Comparison of ENCODE assay signal across 37 mouse cellular contexts in the genomic region with DNA sequence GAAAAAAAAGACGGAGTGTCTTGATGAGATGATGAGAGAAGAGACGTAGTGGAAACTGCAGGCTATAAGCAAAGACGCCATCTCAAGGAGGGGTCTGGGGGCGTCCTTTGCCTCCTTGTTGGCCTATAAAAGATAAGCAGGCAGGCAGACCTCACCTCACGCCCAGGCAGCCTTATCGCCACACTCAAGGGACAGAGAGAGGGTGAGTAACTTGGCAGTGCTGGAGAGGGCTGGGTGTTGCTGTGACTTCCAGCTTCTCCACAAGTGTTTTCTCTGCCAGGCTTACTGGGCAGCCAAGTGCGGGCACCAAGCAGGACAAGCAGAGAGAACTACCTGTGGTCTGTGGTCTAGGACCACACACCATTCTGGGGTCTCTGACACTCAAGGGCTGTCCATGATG. TPM values are rescaled to one million over a fixed set of nuclear protein-coding genes. Genes with fewer than 3 reads are reported as not detected.
DNase-seq lines count a peak whose midpoint lies in the region; ATAC-seq and TF ChIP-seq lines count a peak whose summit lies in the region.
"Had no signal": no experiment of that assay in that cellular context is flagged by ENCODE, and none has a peak within 500 bp of the region (broad histone marks: within the 10 kb centered on the region; RNA-seq: fewer than 3 reads in every experiment).

No protein-coding gene starts in this region.

- WGBS in heart, adult 2 months = 40% methylated on average over 7 of the region's 7 CpGs
- WGBS in heart, embryonic 12.5 days = 54% methylated on average over 7 of the region's 7 CpGs
- 44% methylated on average over 7 of the region's 7 CpGs for WGBS in liver, embryonic 12.5 days (ENCODE audit: insufficient replicate concordance)

- peak in 1 of 2 experiments; percentile 41 for DNase-seq in heart, adult 2 months
- DNase-seq in lung, adult 18-20 months = peak; percentile 24 to 32
- DNase-seq in lung, postnatal 10 days = no peak
- no peak for DNase-seq in layer of hippocampus, adult 11-12 months (ENCODE audit: low spot score)
- no peak for DNase-seq in embryo, embryonic 10.5 days (ENCODE audit: low spot score)
- DNase-seq: adrenal gland, postnatal 10 days; cerebellum, adult 11 months; cerebellum, adult 9-10 months; cerebellum, postnatal 36 days; gastrocnemius, adult 2 months; gastrocnemius, postnatal 36 days; kidney, adult 9 months; kidney, postnatal 10 days; layer of hippocampus, adult 9-11 months; right cerebral cortex, postnatal 4 days; thymus, adult 2 months; thymus, postnatal 36 days had no signal

- no peak for TF ChIP-seq POLR2A in heart, adult 2 months (IDR thresholded peaks at IDR 0.05; ENCODE audit: insufficient read depth, low read depth, low read length)

- no peaks in the 10 kb centered on the region for H3K4me1 ChIP-seq in heart, adult 2 months (ENCODE audit: control insufficient read depth, insufficient read depth, low read length)
- 0 out of 2 replicates have a peak, but pooled peaks cover 4% of the 10 kb centered on the region for H3K4me1 ChIP-seq in heart, embryonic 12.5 days (replicated peaks)
- peaks cover 24% of the 10 kb centered on the region for H3K4me1 ChIP-seq in liver, embryonic 12.5 days
- H3K4me1 ChIP-seq: forebrain, embryonic 10.5 days; midbrain, embryonic 13.5 days had no signal

- peaks cover 1% of the 10 kb centered on the region; the same call in 1 of the 2 replicates for H3K27me3 ChIP-seq in heart, adult 2 months (ENCODE audit: control insufficient read depth, insufficient read depth, low read length)
- H3K27me3 ChIP-seq in heart, embryonic 12.5 days (replicated peaks) = peaks cover 19% of the 10 kb centered on the region; the same call in 1 of the 2 replicates
- H3K27me3 ChIP-seq in liver, embryonic 12.5 days (replicated peaks) = no peaks in the 10 kb centered on the region
- H3K27me3 ChIP-seq: limb, embryonic 12.5 days; liver, embryonic 15.5 days; midbrain, embryonic 13.5 days; neural tube, embryonic 13.5 days; Patski had no signal

- no peak overlapping the region for H3K27ac ChIP-seq in heart, adult 2 months
- H3K27ac ChIP-seq in heart, embryonic 12.5 days (ENCODE audit: poor library complexity, severe bottlenecking) = no peak overlapping the region
- H3K27ac ChIP-seq in liver, embryonic 12.5 days = no peak overlapping the region
- H3K27ac ChIP-seq: embryonic facial prominence, embryonic 13.5 days; forebrain, embryonic 10.5 days; gastrocnemius, adult 2 months; hindbrain, embryonic 14.5 days; limb, embryonic 12.5 days; liver, embryonic 15.5 days; midbrain, embryonic 13.5 days; neural tube, embryonic 13.5 days had no signal

- H3K4me3 ChIP-seq in heart, adult 2 months = no peak overlapping the region
- no peak overlapping the region for H3K4me3 ChIP-seq in heart, embryonic 12.5 days
- H3K4me3 ChIP-seq in liver, embryonic 12.5 days = no peak overlapping the region
- H3K4me3 ChIP-seq: embryonic facial prominence, embryonic 13.5 days; forebrain, embryonic 10.5 days; gastrocnemius, adult 2 months; limb, embryonic 12.5 days; liver, embryonic 15.5 days; midbrain, embryonic 13.5 days; neural tube, embryonic 13.5 days had no signal

- H3K79me2 ChIP-seq in heart, adult 2 months (replicated peaks; ENCODE audit: control insufficient read depth, insufficient read depth, low read length) = no peaks in the 10 kb centered on the region

- H3K4me2 ChIP-seq in heart, embryonic 12.5 days = no peak overlapping the region
- peak overlapping the region; percentile 29; the same call in 1 of the 2 replicates for H3K4me2 ChIP-seq in liver, embryonic 12.5 days
- H3K4me2 ChIP-seq: embryonic facial prominence, embryonic 13.5 days; hindbrain, embryonic 14.5 days; limb, embryonic 12.5 days; liver, embryonic 15.5 days; midbrain, embryonic 13.5 days; neural tube, embryonic 13.5 days had no signal

- H3K9me3 ChIP-seq in heart, embryonic 12.5 days (replicated peaks) = no peaks in the 10 kb centered on the region
- H3K9me3 ChIP-seq in liver, embryonic 12.5 days (replicated peaks) = no peaks in the 10 kb centered on the region
- H3K9me3 ChIP-seq: embryonic facial prominence, embryonic 13.5 days; forebrain, embryonic 10.5 days; limb, embryonic 12.5 days; liver, embryonic 15.5 days; midbrain, embryonic 13.5 days; neural tube, embryonic 13.5 days had no signal

- no peak for ATAC-seq in heart, embryonic 12.5 days (ENCODE audit: insufficient number of reproducible peaks, low FRiP score)
- ATAC-seq in liver, embryonic 12.5 days = peak; percentile 65
- ATAC-seq: forebrain, embryonic 16.5 days; intestine, postnatal 0 days; midbrain, embryonic 13.5 days; Patski had no signal

- TF ChIP-seq CTCF in heart, adult 2 months (IDR thresholded peaks at IDR 0.05) = no peak

- H3K9ac ChIP-seq in heart, adult 2 months (ENCODE audit: low read depth, low read length) = no peak overlapping the region
- H3K9ac ChIP-seq in heart, embryonic 12.5 days = no peak overlapping the region
- H3K9ac ChIP-seq in liver, embryonic 12.5 days = no peak overlapping the region
- H3K9ac ChIP-seq: embryonic facial prominence, embryonic 13.5 days; hindbrain, embryonic 14.5 days; limb, embryonic 12.5 days; liver, embryonic 15.5 days; midbrain, embryonic 13.5 days; neural tube, embryonic 13.5 days had no signal

- intact Hi-C loops in heart, adult 2 months (cut with DNase I) = loop anchor here (10.0 kb wide), 1 partner anchor 887 kb away; no protein-coding TSS in a partner anchor

- 0 out of 2 replicates have a peak, but pooled peaks have one; percentile 45 for TF ChIP-seq EP300 in heart, adult 2 months (IDR thresholded peaks at IDR 0.05; ENCODE audit: insufficient read depth, low read depth, low read length)

- H3K36me3 ChIP-seq in heart, adult 2 months (ENCODE audit: control insufficient read depth, insufficient read depth, low read length) = no peaks in the 10 kb centered on the region
- H3K36me3 ChIP-seq in heart, embryonic 12.5 days = no peaks in the 10 kb centered on the region
- H3K36me3 ChIP-seq in liver, embryonic 12.5 days = no peaks in the 10 kb centered on the region
- H3K36me3 ChIP-seq: embryonic facial prominence, embryonic 13.5 days; forebrain, embryonic 10.5 days; limb, embryonic 12.5 days; liver, embryonic 15.5 days; midbrain, embryonic 13.5 days; neural tube, embryonic 13.5 days had no signal

RNA-seq across cellular contexts. Expression of a gene that starts 1.2 kb away (rescaled TPM):
- total RNA-seq in heart, adult 2 months (2021) = not detected
- not detected in 2 replicates for polyA plus RNA-seq in heart, adult 2 months (2012; rRNA removed)
- polyA plus RNA-seq in heart, embryonic 12.5 days (2016; fragmentation: Nextera tagmentation; extraction: Ambion mirVana) = not detected in 2 replicates
- polyA plus RNA-seq in liver, embryonic 12.5 days (2016; fragmentation: Nextera tagmentation; extraction: Ambion mirVana) = 0.67 TPM in 1 of 2 replicates, not detected in the other
- total RNA-seq: adrenal gland, postnatal 10 days; gastrocnemius, adult 2 months; gastrocnemius, postnatal 36 days; hematopoietic stem cell, adult 5-6 weeks; left cerebral cortex, adult 18-20 months; left cerebral cortex, postnatal 14 days; megakaryocyte-erythroid progenitor cell, adult 5-6 weeks; MEL had no signal
- polyA plus RNA-seq: embryonic facial prominence, embryonic 13.5 days; forebrain, embryonic 10.5 days; forebrain, embryonic 16.5 days; heart, embryonic 14.5 days; hindbrain, embryonic 14.5 days; intestine, postnatal 0 days; large intestine, adult 2 months; limb, embryonic 12.5 days; liver, embryonic 15.5 days; midbrain, embryonic 13.5 days; neural tube, embryonic 13.5 days; Patski; spleen, adult 2 months; thymus, adult 2 months had no signal

RNA-seq across cellular contexts. Expression of a gene that starts 17.8 kb away (rescaled TPM):
- 1 to 10 TPM; 1.7 to 2.6 TPM for total RNA-seq in heart, adult 2 months (2021)
- 1.4 and 2.3 TPM in 2 replicates for polyA plus RNA-seq in heart, adult 2 months (2012; rRNA removed)
- polyA plus RNA-seq in heart, embryonic 12.5 days (2016; fragmentation: Nextera tagmentation; extraction: Ambion mirVana) = 0.64 and 1.3 TPM in 2 replicates
- polyA plus RNA-seq in liver, embryonic 12.5 days (2016; fragmentation: Nextera tagmentation; extraction: Ambion mirVana) = 3.2 and 3.3 TPM in 2 replicates
- total RNA-seq: gastrocnemius, adult 2 months; gastrocnemius, postnatal 36 days; left cerebral cortex, adult 18-20 months; MEL had no signal
- polyA plus RNA-seq: hindbrain, embryonic 14.5 days; midbrain, embryonic 13.5 days had no signal

RNA-seq across cellular contexts. Expression of a gene that starts 36.8 kb away (rescaled TPM):
- 1 to 10 TPM in 1 of 2 experiments, under 1 TPM in 1; 0.73 to 1.1 TPM for total RNA-seq in heart, adult 2 months (2021)
- 0.44 and 0.72 TPM in 2 replicates for polyA plus RNA-seq in heart, adult 2 months (2012; rRNA removed)
- polyA plus RNA-seq in heart, embryonic 12.5 days (2016; fragmentation: Nextera tagmentation; extraction: Ambion mirVana) = 0.31 and 0.35 TPM in 2 replicates
- 0.05 TPM in 1 of 2 replicates, not detected in the other for polyA plus RNA-seq in liver, embryonic 12.5 days (2016; fragmentation: Nextera tagmentation; extraction: Ambion mirVana)
- total RNA-seq: megakaryocyte-erythroid progenitor cell, adult 5-6 weeks; MEL had no signal
- polyA plus RNA-seq: liver, embryonic 15.5 days had no signal

RNA-seq across cellular contexts. Expression of a gene that starts 46.9 kb away (rescaled TPM):
- 10 to 100 TPM; 63.5 to 75.5 TPM for total RNA-seq in heart, adult 2 months (2021)
- polyA plus RNA-seq in heart, adult 2 months (2012; rRNA removed) = 32.9 and 44.2 TPM in 2 replicates
- polyA plus RNA-seq in heart, embryonic 12.5 days (2016; fragmentation: Nextera tagmentation; extraction: Ambion mirVana) = 151 and 161 TPM in 2 replicates
- 17.4 and 18.1 TPM in 2 replicates for polyA plus RNA-seq in liver, embryonic 12.5 days (2016; fragmentation: Nextera tagmentation; extraction: Ambion mirVana)

Comparison
In these comparisons a context has a peak if more than half of its experiments do, and no peak if none do; other contexts are left out.
1. DNase-seq: peak in lung, adult 18-20 months (2 of 2); none in lung, postnatal 10 days (single experiment), layer of hippocampus, adult 11-12 months (single experiment) and embryo, embryonic 10.5 days (single experiment).